Mouse (Mus musculus) CH12.LX (cell line): ENCODE measurements around the gene Klhl1.

Source experiments
- BHLHE40 ChIP-seq: IDR thresholded peaks from 2 replicates; pipeline ENCODE4 v1.6.1; 2011; ENCODE audit warnings: mild to moderate bottlenecking, low read depth, low read length, improper control_type of control experiment
- CHD2 ChIP-seq: IDR thresholded peaks from 2 replicates; pipeline ENCODE4 v1.6.1; 2011; ENCODE audit warnings: low read length, improper control_type of control experiment
- CTCF ChIP-seq, 2 experiments: IDR thresholded peaks in 1 of 2; conservative IDR thresholded peaks in 1 of 2; 2 replicates each; pipeline ENCODE4 v1.5.1; 2011 to 2012; ENCODE audit warnings: low read depth in 2 of 2, low read length in 2 of 2, improper control_type of control experiment in 1 of 2, inconsistent platforms in 1 of 2, mild to moderate bottlenecking in 1 of 2, moderate library complexity in 1 of 2
- E2F4 ChIP-seq: IDR thresholded peaks from 2 replicates; pipeline ENCODE4 v1.6.1; 2011; ENCODE audit warnings: low read depth, low read length, improper control_type of control experiment; ENCODE audit not compliant: insufficient replicate concordance
- EP300 ChIP-seq: IDR thresholded peaks from 2 replicates; pipeline ENCODE4 v1.6.1; 2011; ENCODE audit warnings: low read length, improper control_type of control experiment
- MXI1 ChIP-seq: IDR thresholded peaks from 2 replicates; pipeline ENCODE4 v1.6.1; 2011; ENCODE audit warnings: mild to moderate bottlenecking, low read depth, low read length, improper control_type of control experiment
- MYC ChIP-seq: IDR thresholded peaks from 2 replicates; pipeline ENCODE4 v1.6.1; 2011; ENCODE audit warnings: low read depth, mild to moderate bottlenecking, improper control_type of control experiment, low read length
- NELFE ChIP-seq: IDR thresholded peaks from 2 replicates; pipeline ENCODE4 v1.6.1; 2011; ENCODE audit warnings: low read depth, low read length, improper control_type of control experiment
- POLR2A ChIP-seq: IDR thresholded peaks from 2 replicates; pipeline ENCODE4 v1.6.1; 2011; ENCODE audit warnings: low read depth, mild to moderate bottlenecking, improper control_type of control experiment, low read length
- POLR2AphosphoS2 ChIP-seq: IDR thresholded peaks from 2 replicates; pipeline ENCODE4 v1.6.1; 2011; ENCODE audit warnings: low read depth, low read length, improper control_type of control experiment
- TCF12 ChIP-seq: IDR thresholded peaks from 2 replicates; pipeline ENCODE4 v1.6.1; 2014; ENCODE audit warnings: low read depth, mild to moderate bottlenecking, inconsistent platforms, low read length, improper control_type of control experiment
- USF1 ChIP-seq: IDR thresholded peaks from 2 replicates; pipeline ENCODE4 v1.6.1; 2014; ENCODE audit warnings: low read depth, mild to moderate bottlenecking, inconsistent platforms, low read length, improper control_type of control experiment
- ZKSCAN1 ChIP-seq: IDR thresholded peaks from 2 replicates; pipeline ENCODE4 v1.6.1; 2012; ENCODE audit warnings: low read depth, inconsistent platforms, low read length, improper control_type of control experiment, borderline replicate concordance
- ZNF384 ChIP-seq: IDR thresholded peaks from 2 replicates; pipeline ENCODE4 v1.6.1; 2012; ENCODE audit warnings: low read depth, low read length, improper control_type of control experiment, inconsistent platforms

- TF ChIP-seq CTCF (conservative IDR thresholded peaks at IDR 0.05 in 1 of 2, IDR thresholded peaks at IDR 0.05 in 1 of 2; ENCODE audit: low read depth in 2 of 2, low read length in 2 of 2) (no peak), BHLHE40 (no peak), NELFE (no peak), POLR2A (no peak), CHD2 (no peak), MXI1 (no peak), ZNF384 (no peak), EP300 (no peak), E2F4 (no peak), POLR2AphosphoS2 (no peak), MYC (no peak), TCF12 (no peak), USF1 (no peak), ZKSCAN1 (no peak)
Measured at GRCm38 (mm10) chr14:96471812-96472211, 47.1 kb downstream of the Klhl1 start.
